Mouse (Mus musculus) neural tube, embryonic 15.5 days (tissue): ENCODE data around the gene Lbhd1. TPM values are rescaled to one million over a fixed set of nuclear protein-coding genes. Genes with fewer than 3 reads are reported as not detected.

ENCODE experiments used
- ATAC-seq: fragments of 200-750 bp; cut with Nextera tagmentation; 2 replicates; pipeline ENCODE4 v1.8.0; 2017; ENCODE audit warnings: mild to moderate bottlenecking, moderate TSS enrichment, moderate library complexity; ENCODE audit not compliant: low FRiP score
- H3K27ac ChIP-seq: fragments of 300-500 bp; sonication (generic); replicated peaks from 2 replicates; pipeline ENCODE4 v1.5.1; 2015; ENCODE audit warnings: mild to moderate bottlenecking, inconsistent platforms
- H3K27me3 ChIP-seq: fragments of 300-500 bp; sonication (generic); replicated peaks from 2 replicates; pipeline ENCODE4 v1.6.1; 2015; ENCODE audit warnings: inconsistent platforms
- H3K36me3 ChIP-seq: fragments of 300-500 bp; sonication (generic); 2 replicates; pipeline ENCODE4 v1.6.1; 2015; ENCODE audit warnings: inconsistent platforms
- H3K4me1 ChIP-seq: fragments of 300-500 bp; sonication (generic); 2 replicates; pipeline ENCODE4 v1.6.1; 2015; ENCODE audit warnings: inconsistent platforms
- H3K4me2 ChIP-seq: fragments of 300-500 bp; sonication (generic); 2 replicates; pipeline ENCODE4 v1.6.1; 2015; ENCODE audit warnings: inconsistent platforms, mild to moderate bottlenecking, moderate library complexity
- H3K4me3 ChIP-seq: fragments of 300-500 bp; sonication (generic); replicated peaks from 2 replicates; pipeline ENCODE4 v1.5.1; 2015; ENCODE audit warnings: mild to moderate bottlenecking, inconsistent platforms
- H3K9ac ChIP-seq: fragments of 300-500 bp; sonication (generic); replicated peaks from 2 replicates; pipeline ENCODE4 v1.6.1; 2015; ENCODE audit warnings: mild to moderate bottlenecking, inconsistent platforms
- H3K9me3 ChIP-seq: fragments of 300-500 bp; sonication (generic); replicated peaks from 2 replicates; pipeline ENCODE4 v1.6.1; 2016; ENCODE audit warnings: inconsistent platforms
- WGBS: fragments of 180-500 bp; shearing (Covaris S2); methylation state at CpG from one replicate; pipeline ENCODE4 v1.1.7; 2015; ENCODE audit warnings: mixed read lengths; 5-methylcytosine and 5-hydroxymethylcytosine counted together
- microRNA-seq: library from miRNA; unstranded; fragments of <30 nt; microRNA quantifications from one replicate; pipeline ENCODE4, GENCODE M21; 2017
- polyA plus RNA-seq: library from polyadenylated mRNA; unstranded; fragments of >200 nt; fragmentation: Nextera tagmentation; extraction: Ambion mirVana; gene quantifications from 2 replicates; pipeline ENCODE4 v1.2.1, GENCODE M21; 2015

Gene Lbhd1
- polyA plus RNA-seq, 1 experiment from 2014 or later: 47.3 TPM

- Histone ChIP-seq H3K4me2 (peak within 1 kb of the TSS; percentile 70), H3K27me3 (no peaks in the 10 kb centered on the region), H3K9ac (peak within 1 kb of the TSS; percentile 98), H3K9me3 (no peaks in the 10 kb centered on the region), H3K27ac (peak within 1 kb of the TSS; percentile 97), H3K4me1 (peaks cover 45% of the 10 kb centered on the region), H3K4me3 (peak within 1 kb of the TSS; percentile 94), H3K36me3 (peaks cover 31% of the 10 kb centered on the region)
- peak; percentile 97 for ATAC-seq
- under 1% methylated on average over 61 of the region's 64 CpGs for WGBS
These were observed 58.1 kb downstream of the Lbhd1 start, which contains the start of gene Mta2 for GRCm38 (mm10) chr19:8941515-8942217. Gene Mta2, plus strand, starts transcription at chr19:8941875.

Small RNAs within 50 kb of the gene (microRNA-seq; reads per million reads assigned to microRNA genes)
- not detected for gene Mir5136

Other genes with a start within 250 kb of the Lbhd1 start
- gene Chrm1, start 219.9 kb upstream of the Lbhd1 start, polyA plus RNA-seq: 0.35 and 0.70 TPM in 2 replicates
- gene Slc3a2, start 160.4 kb upstream of the Lbhd1 start, polyA plus RNA-seq: 158 and 159 TPM in 2 replicates
- gene Wdr74, start 147.9 kb upstream of the Lbhd1 start, polyA plus RNA-seq: 91.0 and 95.2 TPM in 2 replicates
- 1.5 and 2.2 TPM in 2 replicates for gene 1700092M07Rik, start 143.0 kb upstream of the Lbhd1 start, polyA plus RNA-seq
- gene Stx5a, start 142.3 kb upstream of the Lbhd1 start, polyA plus RNA-seq: 124 and 127 TPM in 2 replicates
- gene Nxf1, start 126.7 kb upstream of the Lbhd1 start, polyA plus RNA-seq: 127 and 140 TPM in 2 replicates
- 218 and 235 TPM in 2 replicates for gene Tmem223, start 112.7 kb upstream of the Lbhd1 start, polyA plus RNA-seq
- gene Tmem179b, start 109.3 kb upstream of the Lbhd1 start, polyA plus RNA-seq: 28.2 and 46.3 TPM in 2 replicates
- gene Taf6l, start 97.3 kb upstream of the Lbhd1 start, polyA plus RNA-seq: 28.5 and 29.4 TPM in 2 replicates
- gene Polr2g, start 85.2 kb upstream of the Lbhd1 start, polyA plus RNA-seq: 143 and 147 TPM in 2 replicates
- 6.5 TPM in 2 replicates for gene Zbtb3, start 81.2 kb upstream of the Lbhd1 start, polyA plus RNA-seq
- 54.2 and 57.3 TPM in 2 replicates for gene Ttc9c, start 64.4 kb upstream of the Lbhd1 start, polyA plus RNA-seq
- gene Hnrnpul2, start 63.7 kb upstream of the Lbhd1 start, polyA plus RNA-seq: 5.1 and 5.9 TPM in 2 replicates
- not detected in 2 replicates for gene AC129217.1, start 54.0 kb upstream of the Lbhd1 start, polyA plus RNA-seq
- gene Bscl2, start 46.3 kb upstream of the Lbhd1 start, polyA plus RNA-seq: 107 and 110 TPM in 2 replicates
- 414 and 512 TPM in 2 replicates for gene Gng3, start 44.5 kb upstream of the Lbhd1 start, polyA plus RNA-seq
- 1.1 and 1.4 TPM in 2 replicates for gene Lrrn4cl, start 33.0 kb upstream of the Lbhd1 start, polyA plus RNA-seq
- gene Ubxn1, start 12.2 kb upstream of the Lbhd1 start, polyA plus RNA-seq: 138 and 156 TPM in 2 replicates
- 62.6 and 65.7 TPM in 2 replicates for gene Uqcc3, start 2.8 kb upstream of the Lbhd1 start, polyA plus RNA-seq
- not detected in 2 replicates for gene Gm49403, start 198 bp downstream of the Lbhd1 start, polyA plus RNA-seq
- 40.1 and 48.2 TPM in 2 replicates for gene 1810009A15Rik, start 5.1 kb downstream of the Lbhd1 start, polyA plus RNA-seq
- 0.27 and 0.45 TPM in 2 replicates for gene Gm49416, start 5.2 kb downstream of the Lbhd1 start, polyA plus RNA-seq
- 31.0 and 35.4 TPM in 2 replicates for gene Ints5, start 9.3 kb downstream of the Lbhd1 start, polyA plus RNA-seq
- 75.4 and 82.2 TPM in 2 replicates for gene Ganab, start 14.3 kb downstream of the Lbhd1 start, polyA plus RNA-seq
- 80.4 and 89.1 TPM in 2 replicates for gene B3gat3, start 36.6 kb downstream of the Lbhd1 start, polyA plus RNA-seq
- 3.0 and 3.2 TPM in 2 replicates for gene Rom1, start 45.6 kb downstream of the Lbhd1 start, polyA plus RNA-seq
- 13.9 and 17.1 TPM in 2 replicates for gene Eml3, start 45.8 kb downstream of the Lbhd1 start, polyA plus RNA-seq
- gene Mta2, start 58.1 kb downstream of the Lbhd1 start, polyA plus RNA-seq: 94.8 and 117 TPM in 2 replicates
- 25.4 and 26.0 TPM in 2 replicates for gene Tut1, start 70.1 kb downstream of the Lbhd1 start, polyA plus RNA-seq
- 291 and 348 TPM in 2 replicates for gene Eef1g, start 83.3 kb downstream of the Lbhd1 start, polyA plus RNA-seq
- gene Ahnak, start 105.6 kb downstream of the Lbhd1 start, polyA plus RNA-seq: 4.4 and 8.0 TPM in 2 replicates
- gene Scgb1a1, start 204.2 kb downstream of the Lbhd1 start, polyA plus RNA-seq: not detected in 2 replicates